Mouse (Mus musculus): ENCODE data around the gene Pou2f1. TPM values are rescaled to one million over a fixed set of nuclear protein-coding genes. Genes with fewer than 3 reads are reported as not detected.
"Not testable (repeated sequence)": the region's sequence is repeated elsewhere in the genome, so short reads cannot be mapped to it uniquely, and the experiment has no call there.

Pou2f1 gene
- total RNA-seq, 1 experiment from 2014 or later = 11.7 TPM

- no peak for ATAC-seq (replicated peaks; ENCODE audit: insufficient number of reproducible peaks, low FRiP score, low TSS enrichment, poor library complexity, severe bottlenecking)
These were observed 6.3 kb upstream of the Pou2f1 start for GRCm38 (mm10) chr1:166008634-166009350.

GRCm38 (mm10) chr1:166007026-166007425 lies 4.5 kb upstream of the Pou2f1 start:
- ATAC-seq (replicated peaks; ENCODE audit: insufficient number of reproducible peaks, low FRiP score, low TSS enrichment, poor library complexity, severe bottlenecking) = no peak

GRCm38 (mm10) chr1:166003181-166004022 lies 924 bp upstream of the Pou2f1 start:
- ATAC-seq (replicated peaks; ENCODE audit: insufficient number of reproducible peaks, low FRiP score, low TSS enrichment, poor library complexity, severe bottlenecking) = peak; percentile 53

DNA sequence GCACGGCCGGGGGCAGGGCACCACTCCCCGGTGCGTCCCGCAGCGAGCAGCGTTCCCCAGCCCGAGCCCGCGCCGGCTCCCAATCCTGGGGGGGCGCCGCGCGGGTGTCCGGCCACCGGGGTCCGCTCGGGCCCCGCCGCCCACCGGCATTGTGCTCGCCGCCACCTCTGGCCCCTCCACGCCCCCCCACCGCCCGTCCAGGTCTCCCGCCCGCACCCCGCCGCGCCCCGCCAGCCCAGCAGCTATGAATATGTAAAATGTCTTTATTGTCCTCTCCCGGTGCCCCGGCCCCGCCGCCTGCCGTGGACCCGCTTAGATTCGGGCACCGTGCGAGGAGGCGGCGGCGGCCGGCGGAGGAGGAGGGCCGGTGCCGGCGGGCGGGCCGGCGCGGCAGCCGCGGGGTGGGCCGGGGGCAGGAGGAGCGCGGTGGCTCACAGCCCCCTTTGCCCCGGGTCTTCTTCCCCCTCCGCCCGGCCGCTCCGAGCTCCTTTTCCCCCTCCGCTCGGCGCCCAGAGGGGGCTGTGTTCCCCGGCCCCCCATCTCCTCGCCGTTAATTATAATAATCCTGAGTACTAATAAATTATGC lies 481 bp downstream of the Pou2f1 start:
- ATAC-seq (replicated peaks; ENCODE audit: insufficient number of reproducible peaks, low FRiP score, low TSS enrichment, poor library complexity, severe bottlenecking) = no peak

GRCm38 (mm10) chr1:166001121-166001903 lies 1.2 kb downstream of the Pou2f1 start:
- peak; percentile 12 for ATAC-seq (replicated peaks; ENCODE audit: insufficient number of reproducible peaks, low FRiP score, low TSS enrichment, poor library complexity, severe bottlenecking)

DNA sequence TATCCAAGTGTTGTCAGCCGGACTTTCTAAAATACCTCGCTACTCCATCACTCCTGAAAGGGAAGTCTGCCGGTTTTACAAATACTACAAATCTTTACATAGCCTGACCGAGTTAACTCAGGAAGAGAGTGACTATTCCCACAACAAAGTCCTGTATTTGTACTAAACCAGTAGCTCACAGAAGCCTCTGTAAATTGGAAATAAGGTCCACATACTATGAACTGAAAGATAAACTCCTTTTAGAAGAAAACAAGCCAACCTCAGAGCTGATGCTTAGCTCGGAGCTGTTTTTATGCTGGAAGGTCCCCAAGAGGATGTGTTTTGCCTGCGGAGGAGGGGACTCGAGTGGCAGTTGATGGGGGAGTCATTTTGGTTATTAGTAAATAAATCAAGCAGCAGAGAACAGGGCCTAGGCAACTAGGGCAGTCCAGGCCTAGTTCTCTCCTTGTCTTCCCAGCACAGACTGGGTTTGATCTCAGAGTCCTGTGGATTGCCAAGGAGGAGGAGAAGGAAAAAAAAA lies 1.8 kb downstream of the Pou2f1 start:
- no peak for ATAC-seq (replicated peaks; ENCODE audit: insufficient number of reproducible peaks, low FRiP score, low TSS enrichment, poor library complexity, severe bottlenecking)

DNA sequence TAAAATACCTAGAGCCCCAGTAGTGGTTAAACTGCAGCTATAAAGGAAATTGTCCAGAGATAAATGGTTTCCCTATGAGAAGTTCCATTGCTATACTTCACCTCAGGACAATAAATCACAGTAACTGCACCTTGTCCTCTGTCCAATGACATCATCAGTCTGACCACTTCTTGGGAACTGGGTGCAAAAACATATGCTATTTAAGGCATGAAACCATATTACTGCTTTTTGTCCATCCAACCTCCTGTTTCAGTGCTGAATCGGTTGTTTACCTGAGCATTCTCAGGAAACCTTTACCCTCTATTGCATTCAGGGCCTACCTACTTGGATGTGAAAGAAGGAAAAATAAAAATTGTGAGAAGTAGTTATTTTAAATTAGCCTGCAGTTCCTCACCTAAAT lies 2.8 kb downstream of the Pou2f1 start:
- ATAC-seq (replicated peaks; ENCODE audit: insufficient number of reproducible peaks, low FRiP score, low TSS enrichment, poor library complexity, severe bottlenecking) = no peak

DNA sequence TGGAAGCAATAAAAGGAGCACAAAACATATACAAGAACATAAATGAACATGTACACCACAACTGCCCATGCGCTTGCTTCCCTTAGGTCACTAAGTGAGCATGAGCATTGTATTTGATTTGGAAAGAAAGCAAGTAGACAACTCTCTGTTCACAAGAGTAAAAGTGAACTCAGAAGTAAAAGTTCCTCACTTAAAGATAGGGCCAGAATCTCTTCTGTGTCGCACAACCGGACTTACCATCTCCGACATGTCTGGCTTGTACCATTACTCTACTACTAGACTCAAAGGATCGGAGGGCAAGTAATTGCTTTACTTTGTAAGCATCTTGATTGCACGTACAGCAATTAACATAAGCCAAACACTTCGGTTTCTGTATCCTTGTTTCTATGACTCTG lies 6.8 kb downstream of the Pou2f1 start:
- no peak for ATAC-seq (replicated peaks; ENCODE audit: insufficient number of reproducible peaks, low FRiP score, low TSS enrichment, poor library complexity, severe bottlenecking)

GRCm38 (mm10) chr1:165995011-165995660 lies 7.3 kb downstream of the Pou2f1 start:
- not testable (repeated sequence) for ATAC-seq (replicated peaks; ENCODE audit: insufficient number of reproducible peaks, low FRiP score, low TSS enrichment, poor library complexity, severe bottlenecking)

DNA sequence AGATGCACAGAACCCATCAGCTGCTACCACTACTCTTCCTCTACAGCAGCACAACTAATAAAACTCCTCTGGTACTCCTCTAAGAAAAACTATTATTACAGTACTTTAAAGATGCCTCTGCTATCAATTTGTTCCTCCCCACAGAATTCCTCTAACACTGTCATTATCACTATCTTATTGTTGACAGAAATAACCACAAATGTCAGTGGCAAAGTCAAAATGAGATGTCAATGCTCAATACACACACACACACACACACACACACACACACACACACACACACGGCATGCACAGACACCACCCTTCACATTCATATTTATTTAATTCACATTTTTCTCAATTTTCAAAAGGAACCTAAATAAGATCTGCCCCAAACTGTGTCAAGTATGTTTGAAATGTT lies 8.2 kb downstream of the Pou2f1 start:
- no peak for ATAC-seq (replicated peaks; ENCODE audit: insufficient number of reproducible peaks, low FRiP score, low TSS enrichment, poor library complexity, severe bottlenecking)

DNA sequence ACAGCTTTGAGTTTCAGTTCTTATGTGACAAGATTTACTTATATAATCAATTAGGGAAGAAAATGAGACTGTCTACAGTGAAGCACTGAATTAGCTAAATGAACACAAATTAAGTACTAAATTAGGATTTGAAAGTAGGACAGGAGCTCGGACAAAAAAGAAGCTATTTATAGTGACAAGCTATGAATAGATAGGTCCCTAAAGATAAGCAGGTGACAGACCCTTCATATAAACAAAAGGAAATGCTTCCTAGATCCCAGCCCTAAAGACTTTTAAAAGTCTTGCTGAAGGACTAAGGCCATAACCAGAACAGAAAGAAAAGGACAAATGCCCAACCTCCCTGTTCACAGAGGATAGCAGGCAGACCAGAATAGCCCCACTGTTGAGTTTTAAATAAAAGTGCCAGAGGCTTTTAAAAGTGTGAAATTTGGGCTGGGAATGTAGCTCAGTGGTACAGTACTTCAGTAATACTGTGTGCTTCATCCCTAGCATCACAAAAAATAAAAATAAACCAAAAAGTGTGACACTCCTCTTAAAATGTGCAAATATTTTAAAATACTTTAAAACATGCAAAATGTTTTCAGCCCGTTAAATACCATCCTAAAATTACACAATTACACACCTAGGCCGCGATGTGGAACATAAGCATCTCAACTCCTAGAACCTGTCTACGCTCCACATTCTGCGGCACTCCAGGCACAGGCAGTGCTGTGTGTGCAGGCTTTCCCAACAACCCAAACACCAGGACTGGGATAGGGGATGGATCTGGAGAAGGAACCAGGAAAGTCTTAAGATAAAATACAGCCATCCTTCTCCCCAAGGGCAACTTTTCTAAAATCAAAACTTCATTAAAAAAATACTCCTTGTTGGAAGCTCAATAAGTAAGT lies 9.0 kb downstream of the Pou2f1 start:
- ATAC-seq (replicated peaks; ENCODE audit: insufficient number of reproducible peaks, low FRiP score, low TSS enrichment, poor library complexity, severe bottlenecking) = no peak

DNA sequence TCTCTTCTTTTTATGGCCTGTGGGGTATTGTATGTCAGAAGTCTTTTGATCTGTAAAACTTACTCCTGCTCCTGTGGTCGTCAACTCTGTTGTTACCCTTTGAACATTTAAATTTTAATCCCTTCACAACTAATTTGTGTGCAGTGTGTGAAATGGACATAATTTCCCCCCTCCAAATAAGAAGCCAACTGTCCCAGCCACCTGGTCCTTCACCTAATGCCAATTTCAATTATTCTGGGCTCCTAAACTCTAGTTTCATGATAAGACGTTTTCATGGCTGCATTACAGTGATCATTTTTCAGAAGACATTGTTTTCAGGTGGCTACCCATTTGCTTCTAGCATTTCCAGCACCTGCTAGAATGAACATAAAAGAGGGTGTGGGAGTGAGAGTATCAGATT lies 13.9 kb downstream of the Pou2f1 start:
- ATAC-seq (replicated peaks; ENCODE audit: insufficient number of reproducible peaks, low FRiP score, low TSS enrichment, poor library complexity, severe bottlenecking) = no peak

DNA sequence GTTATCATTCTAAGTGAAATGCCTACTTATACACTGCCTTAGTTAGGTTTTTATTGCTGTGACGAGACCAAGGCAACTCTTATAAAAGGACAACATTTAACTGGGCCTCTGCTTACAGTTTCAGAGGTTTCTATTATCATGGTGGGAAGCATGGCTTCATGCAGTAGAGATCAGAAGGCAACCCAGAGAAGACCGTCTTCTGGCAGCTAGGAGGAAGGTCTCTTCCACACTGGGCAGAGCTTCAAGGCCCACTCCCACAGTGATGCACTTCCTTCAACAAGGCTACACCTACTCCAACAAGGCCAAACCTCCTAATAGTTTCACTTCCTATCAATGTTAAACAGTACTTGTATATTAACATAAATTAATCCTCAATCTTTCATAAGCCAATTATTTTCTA lies 14.4 kb downstream of the Pou2f1 start:
- ATAC-seq (replicated peaks; ENCODE audit: insufficient number of reproducible peaks, low FRiP score, low TSS enrichment, poor library complexity, severe bottlenecking) = no peak; the same call in 1 of the 2 replicates

DNA sequence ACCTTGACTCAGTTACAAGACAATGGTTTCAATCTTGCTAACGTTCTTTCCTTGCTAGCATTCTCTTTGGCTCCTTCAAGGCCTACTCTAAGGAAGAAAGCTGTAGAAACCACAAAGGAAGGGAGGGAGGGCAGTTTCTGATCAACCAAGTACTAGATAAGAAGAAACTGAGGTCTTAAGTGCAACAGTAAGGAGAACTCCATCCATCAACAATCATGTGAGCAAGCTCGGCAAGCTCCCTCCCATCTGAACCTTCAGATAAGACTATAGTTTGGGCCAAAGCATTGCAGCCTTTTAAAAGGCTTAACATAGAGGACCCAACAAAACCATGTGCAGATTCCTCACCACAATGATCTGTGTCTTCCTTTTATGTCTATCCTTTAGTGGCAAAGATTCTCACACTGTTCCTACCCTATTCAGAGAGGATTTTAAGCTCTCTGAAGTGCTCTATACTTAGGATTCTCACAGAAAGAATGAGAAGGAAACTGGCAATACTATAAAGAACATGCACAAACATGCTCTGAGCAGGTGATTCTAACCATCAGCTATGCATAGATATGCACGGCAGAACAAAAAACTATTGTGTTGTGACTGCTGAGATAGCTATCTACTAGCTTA lies 16.6 kb downstream of the Pou2f1 start:
- no peak for ATAC-seq (replicated peaks; ENCODE audit: insufficient number of reproducible peaks, low FRiP score, low TSS enrichment, poor library complexity, severe bottlenecking)

- ATAC-seq (replicated peaks; ENCODE audit: insufficient number of reproducible peaks, low FRiP score, low TSS enrichment, poor library complexity, severe bottlenecking) = no peak
These were observed 17.3 kb downstream of the Pou2f1 start for GRCm38 (mm10) chr1:165985186-165985585.

- ATAC-seq (replicated peaks; ENCODE audit: insufficient number of reproducible peaks, low FRiP score, low TSS enrichment, poor library complexity, severe bottlenecking) = no peak
These were observed 25.6 kb downstream of the Pou2f1 start for GRCm38 (mm10) chr1:165976672-165977448.
